Comparison of ENCODE assay signal across 8 mouse cellular contexts in the genomic region with DNA sequence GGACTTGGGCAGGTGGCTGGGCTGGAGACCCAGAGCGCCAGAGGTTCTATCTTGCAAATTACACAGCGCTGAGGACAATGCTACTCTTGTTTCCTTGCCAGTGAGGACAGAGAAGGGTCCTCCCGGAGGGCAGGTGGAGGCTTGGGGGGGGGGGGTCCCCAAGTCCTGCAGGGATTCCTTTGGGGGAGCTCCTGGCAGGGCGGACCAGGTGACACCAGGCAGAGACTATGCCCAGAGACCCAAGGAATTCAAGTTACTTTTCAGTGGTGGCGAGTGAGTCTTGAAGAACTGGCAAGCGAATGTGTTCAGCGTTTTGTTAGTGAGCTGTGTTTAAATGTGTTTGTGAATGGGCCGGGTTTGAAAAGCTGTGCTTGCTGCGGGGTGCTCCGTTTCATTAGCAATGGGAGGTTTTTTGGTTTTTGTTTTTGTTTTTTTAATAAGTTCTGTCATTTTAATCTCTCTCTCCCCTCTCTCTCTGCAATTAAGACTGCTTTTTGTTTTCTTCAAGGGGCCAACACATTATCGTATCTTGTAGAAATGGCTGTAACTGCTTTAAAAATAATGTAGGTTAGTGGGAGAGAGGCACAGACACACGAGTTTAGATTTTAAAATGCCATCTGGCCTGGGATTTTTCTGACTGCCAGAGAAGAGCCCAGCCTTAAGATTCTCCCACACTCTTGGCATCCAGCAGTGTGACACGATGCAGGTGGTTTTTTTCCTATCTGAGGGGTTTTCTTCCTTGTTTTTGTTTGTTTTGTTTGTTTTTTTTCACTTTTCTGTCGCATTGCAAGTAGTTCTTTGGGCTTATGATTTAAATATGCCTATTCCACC. TPM values are rescaled to one million over a fixed set of nuclear protein-coding genes. Genes with fewer than 3 reads are reported as not detected.
DNase-seq lines count a peak whose midpoint lies in the region; ATAC-seq and TF ChIP-seq lines count a peak whose summit lies in the region.

No protein-coding gene starts in this region.

- no peak for TF ChIP-seq EP300 in liver, embryonic 14.5 days (IDR thresholded peaks at IDR 0.05; ENCODE audit: low read depth)

- peaks cover 33% of the 10 kb centered on the region for H3K4me1 ChIP-seq in kidney, embryonic 15.5 days
- peaks cover 5% of the 10 kb centered on the region; the same call in 1 of the 2 replicates for H3K4me1 ChIP-seq in brown adipose tissue, adult 24 weeks (ENCODE audit: control insufficient read depth, insufficient read depth, insufficient read length, low read length)
- H3K4me1 ChIP-seq in forebrain, embryonic 15.5 days, result peaks cover 32% of the 10 kb centered on the region
- peaks cover 0 to 27% of the 10 kb centered on the region in 2 experiments; a peak in 2 of 4 replicates for H3K4me1 ChIP-seq in liver, embryonic 14.5 days (replicated peaks; ENCODE audit: control insufficient read depth in 2 of 2, insufficient read depth in 2 of 2, low read length in 1 of 2)

- H3K36me3 ChIP-seq in kidney, embryonic 15.5 days, result no peaks in the 10 kb centered on the region
- H3K36me3 ChIP-seq in forebrain, embryonic 15.5 days, result no peaks in the 10 kb centered on the region
- no peaks in the 10 kb centered on the region for H3K36me3 ChIP-seq in liver, embryonic 14.5 days (replicated peaks; ENCODE audit: control insufficient read depth, insufficient read depth, low read depth)

- 20% methylated on average over 14 of the region's 14 CpGs for WGBS in kidney, embryonic 15.5 days
- WGBS in forebrain, embryonic 15.5 days, result 3% methylated on average over 14 of the region's 14 CpGs
- WGBS in liver, embryonic 14.5 days (ENCODE audit: insufficient replicate concordance), result 20% methylated on average over 14 of the region's 14 CpGs

- H3K9me3 ChIP-seq in kidney, embryonic 15.5 days (replicated peaks), result no peaks in the 10 kb centered on the region
- no peaks in the 10 kb centered on the region for H3K9me3 ChIP-seq in forebrain, embryonic 15.5 days
- H3K9me3 ChIP-seq in liver, embryonic 14.5 days (ENCODE audit: control insufficient read depth, low read length), result no peaks in the 10 kb centered on the region

- TF ChIP-seq CTCF in liver, embryonic 14.5 days (IDR thresholded peaks at IDR 0.05; ENCODE audit: low read depth), result no peak

- H3K9ac ChIP-seq in kidney, embryonic 15.5 days, result peak overlapping the region; percentile 76
- peak overlapping the region; percentile 88 for H3K9ac ChIP-seq in forebrain, embryonic 15.5 days (replicated peaks)
- no peak overlapping the region; the same call in 1 of the 2 replicates for H3K9ac ChIP-seq in liver, embryonic 14.5 days (replicated peaks)

- ATAC-seq in kidney, embryonic 15.5 days (replicated peaks; ENCODE audit: low FRiP score), result no peak
- ATAC-seq in forebrain, embryonic 15.5 days (replicated peaks), result peak; percentile 55
- ATAC-seq in liver, embryonic 14.5 days (ENCODE audit: insufficient read depth), result no peak

- H3K27me3 ChIP-seq in kidney, embryonic 15.5 days, result peaks cover 11% of the 10 kb centered on the region
- H3K27me3 ChIP-seq in forebrain, embryonic 15.5 days, result no peaks in the 10 kb centered on the region
- peaks cover 11% of the 10 kb centered on the region for H3K27me3 ChIP-seq in liver, embryonic 14.5 days (ENCODE audit: control insufficient read depth, insufficient read depth, low read length)

- peak overlapping the region; percentile 74 for H3K4me3 ChIP-seq in kidney, embryonic 15.5 days (replicated peaks)
- H3K4me3 ChIP-seq in brown adipose tissue, adult 24 weeks (ENCODE audit: insufficient read depth, low read depth, low read length), result peak overlapping the region; percentile 57
- peak overlapping the region; percentile 62 for H3K4me3 ChIP-seq in forebrain, embryonic 15.5 days
- peak overlapping the region; percentile 50 to 63 for H3K4me3 ChIP-seq in liver, embryonic 14.5 days (ENCODE audit: insufficient read depth in 1 of 2, low read depth in 2 of 2, low read length in 2 of 2)

- H3K4me2 ChIP-seq in kidney, embryonic 15.5 days, result peak overlapping the region; percentile 100
- peak overlapping the region; percentile 91 for H3K4me2 ChIP-seq in forebrain, embryonic 15.5 days (replicated peaks)
- H3K4me2 ChIP-seq in liver, embryonic 14.5 days (ENCODE audit: low read depth), result peak overlapping the region; percentile 80

- no peak for DNase-seq in kidney, postnatal 36 days
- DNase-seq in liver, embryonic 14.5 days (ENCODE audit: low read depth in 3 of 3, low spot score in 3 of 3), result no peak
- DNase-seq in ovary, postnatal 10 days (ENCODE audit: low spot score), result no peak
- DNase-seq in gastrocnemius, postnatal 10 days, result no peak
- DNase-seq in retina, postnatal 1 day, result no peak

- peak overlapping the region; percentile 80; the same call in 1 of the 2 replicates for H3K27ac ChIP-seq in kidney, embryonic 15.5 days
- H3K27ac ChIP-seq in brown adipose tissue, adult 24 weeks (replicated peaks; ENCODE audit: low read depth, low read length), result no peak overlapping the region
- peak overlapping the region; percentile 89 for H3K27ac ChIP-seq in forebrain, embryonic 15.5 days (replicated peaks)
- H3K27ac ChIP-seq in liver, embryonic 14.5 days, result no peak overlapping the region

RNA-seq across cellular contexts. Expression of a gene that starts 1.1 kb away (rescaled TPM):
- 71.2 and 76.1 TPM in 2 replicates for polyA plus RNA-seq in kidney, embryonic 15.5 days (2015; fragmentation: Nextera tagmentation; extraction: Ambion mirVana)
- 0.59 and 1.3 TPM in 2 replicates for polyA plus RNA-seq in brown adipose tissue, adult 24 weeks (2012; ENCODE audit: insufficient read depth, insufficient read length, missing spikeins)
- polyA plus RNA-seq in forebrain, embryonic 15.5 days (2015; fragmentation: Nextera tagmentation; extraction: Ambion mirVana), result 162 and 170 TPM in 2 replicates
- polyA plus RNA-seq in liver, embryonic 14.5 days (2012; rRNA removed), result 15.6 and 15.8 TPM in 2 replicates
- polyA plus RNA-seq in liver, embryonic 14.5 days (2014; fragmentation: Nextera tagmentation; extraction: Ambion mirVana), result 31.7 and 32.1 TPM in 2 replicates
- 10 to 100 TPM; 13.6 to 15.0 TPM for total RNA-seq in gastrocnemius, postnatal 10 days (2021)

Comparison
In these comparisons a context has a peak if more than half of its experiments do, and no peak if none do; other contexts are left out.
1. H3K27ac ChIP-seq: peak in kidney, embryonic 15.5 days (single experiment) and forebrain, embryonic 15.5 days (single experiment); none in brown adipose tissue, adult 24 weeks (single experiment) and liver, embryonic 14.5 days (single experiment).
2. Peak in every context shown above with its lines, with median percentiles within 50 percentile points of each other: H3K4me2 ChIP-seq and H3K4me3 ChIP-seq.